Mouse (Mus musculus): ENCODE results near the gene Gm13057.
"Not testable (repeated sequence)": the region's sequence is repeated elsewhere in the genome, so short reads cannot be mapped to it uniquely, and the experiment has no call there.

Gm13057 gene

GRCm38 (mm10) chr4:143551400-143551799 lies at the start of gene Gm13057, which contains the start of gene BC080695:
Gm13057 (plus strand) TSS chr4:143551709.
BC080695 (plus strand) TSS chr4:143551700.
- not testable (repeated sequence) for DNase-seq (ENCODE audit: low read depth, low spot score)

GRCm38 (mm10) chr4:143511043-143511442 lies 40.5 kb upstream of the Gm13057 start, which contains the start of gene Gm13043:
Gm13043 (plus strand) TSS chr4:143511343.
- DNase-seq (ENCODE audit: low read depth, low spot score), result no peak

- DNase-seq (ENCODE audit: low read depth, low spot score), result not testable (repeated sequence)
These were observed 15.9 kb upstream of the Gm13057 start, which contains the start of gene Gm13040 for GRCm38 (mm10) chr4:143535654-143536053. Gm13040 (plus strand) TSS chr4:143535954.

Data from telencephalon, adult 2 months (tissue).